15 mouse cellular contexts compared by ENCODE assay signal in the genomic region with DNA sequence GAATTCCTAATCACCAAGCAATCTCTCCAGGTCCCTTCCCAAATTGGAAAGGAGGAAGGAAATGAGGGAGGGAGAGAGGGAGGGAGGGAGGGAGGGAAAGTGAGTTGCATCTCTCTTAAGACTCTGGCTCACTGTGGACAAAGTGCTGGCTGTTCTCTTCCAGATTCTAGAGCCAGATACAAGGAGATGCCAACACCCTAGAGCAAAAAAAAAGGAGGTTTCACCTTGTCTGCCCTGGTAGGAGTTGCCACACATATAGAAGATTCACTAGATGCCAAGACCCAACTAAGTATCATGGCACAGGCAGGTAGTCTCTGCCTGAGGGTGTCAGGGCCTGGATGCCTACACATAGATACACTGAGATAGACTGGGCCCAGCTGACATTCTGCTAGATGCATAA.
"Had no signal": no experiment of that assay in that cellular context is flagged by ENCODE, and none has a peak within 500 bp of the region (broad histone marks: within the 10 kb centered on the region; RNA-seq: fewer than 3 reads in every experiment).

No protein-coding gene starts in this region.

- H3K27ac ChIP-seq: lung, embryonic 15.5 days; macrophage; midbrain, embryonic 13.5 days; midbrain, embryonic 15.5 days; neural tube, embryonic 12.5 days had no signal

- H3K27me3 ChIP-seq: lung, embryonic 15.5 days; midbrain, embryonic 13.5 days; midbrain, embryonic 15.5 days; neural tube, embryonic 12.5 days had no signal

- H3K4me3 ChIP-seq: lung, embryonic 15.5 days; midbrain, embryonic 13.5 days; midbrain, embryonic 15.5 days; neural tube, embryonic 12.5 days had no signal

- H3K9me3 ChIP-seq: lung, embryonic 15.5 days; midbrain, embryonic 13.5 days; midbrain, embryonic 15.5 days; neural tube, embryonic 12.5 days had no signal

- H3K4me2 ChIP-seq: lung, embryonic 15.5 days; midbrain, embryonic 11.5 days; midbrain, embryonic 13.5 days; midbrain, embryonic 15.5 days; neural tube, embryonic 12.5 days had no signal

- ATAC-seq: liver, postnatal 0 days; lung, postnatal 0 days; midbrain, embryonic 13.5 days; midbrain, embryonic 15.5 days had no signal

- H3K9ac ChIP-seq: liver, postnatal 0 days; lung, embryonic 15.5 days; midbrain, embryonic 13.5 days; midbrain, embryonic 15.5 days; neural tube, embryonic 12.5 days had no signal

- DNase-seq: liver, postnatal 0 days; lung, adult 2 months; lung, postnatal 14 days; lung, postnatal 36 days; right cerebral cortex, postnatal 14 days; thymus, adult 18-20 months; thymus, postnatal 14 days; thymus, postnatal 36 days had no signal

- H3K36me3 ChIP-seq: lung, embryonic 15.5 days; midbrain, embryonic 13.5 days; midbrain, embryonic 15.5 days; neural tube, embryonic 12.5 days had no signal
